ENCODE assay signal across 28 mouse cellular contexts in genomic region chr3:27611986-27612385, GRCm38 (mm10).
"Had no signal": no experiment of that assay in that cellular context is flagged by ENCODE, and none has a peak within 500 bp of the region (broad histone marks: within the 10 kb centered on the region; RNA-seq: fewer than 3 reads in every experiment).

No protein-coding gene starts in this region.

- H3K9me3 ChIP-seq: embryonic facial prominence, embryonic 10.5 days; embryonic facial prominence, embryonic 12.5 days; embryonic facial prominence, embryonic 13.5 days; embryonic facial prominence, embryonic 15.5 days; forebrain, embryonic 10.5 days; forebrain, embryonic 12.5 days; forebrain, embryonic 13.5 days; forebrain, embryonic 15.5 days had no signal

- H3K4me2 ChIP-seq: embryonic facial prominence, embryonic 12.5 days; embryonic facial prominence, embryonic 13.5 days; embryonic facial prominence, embryonic 15.5 days; forebrain, embryonic 12.5 days; forebrain, embryonic 13.5 days; forebrain, embryonic 15.5 days had no signal

- H3K9ac ChIP-seq: embryonic facial prominence, embryonic 12.5 days; embryonic facial prominence, embryonic 13.5 days; embryonic facial prominence, embryonic 15.5 days; forebrain, embryonic 12.5 days; forebrain, embryonic 13.5 days; forebrain, embryonic 15.5 days; forebrain, postnatal 0 days had no signal

- H3K36me3 ChIP-seq: embryonic facial prominence, embryonic 10.5 days; embryonic facial prominence, embryonic 12.5 days; embryonic facial prominence, embryonic 15.5 days; forebrain, embryonic 10.5 days; forebrain, embryonic 12.5 days; forebrain, embryonic 15.5 days had no signal

- ATAC-seq: forebrain, embryonic 13.5 days; forebrain, embryonic 14.5 days; forebrain, embryonic 15.5 days; forebrain, embryonic 16.5 days; forebrain, postnatal 0 days had no signal

- H3K4me3 ChIP-seq: embryonic facial prominence, embryonic 10.5 days; embryonic facial prominence, embryonic 12.5 days; embryonic facial prominence, embryonic 13.5 days; embryonic facial prominence, embryonic 15.5 days; erythroblast, embryonic 14.5 days; forebrain, embryonic 10.5 days; forebrain, embryonic 12.5 days; forebrain, embryonic 13.5 days; forebrain, embryonic 15.5 days; gastrocnemius, adult 2 months had no signal

- H3K27me3 ChIP-seq: embryonic facial prominence, embryonic 12.5 days; embryonic facial prominence, embryonic 13.5 days; embryonic facial prominence, embryonic 15.5 days; forebrain, embryonic 12.5 days; forebrain, embryonic 13.5 days; forebrain, embryonic 15.5 days had no signal

- DNase-seq: cerebellum, adult 18-20 months; cerebellum, adult 2 months; cerebellum, adult 8-10 months; cerebellum, adult 9-10 months; cerebellum, adult 9-11 months; cerebellum, postnatal 10 days; cerebellum, postnatal 14 days; cerebellum, postnatal 25 days; cerebellum, postnatal 36 days; embryo, embryonic 11 days; forebrain, postnatal 0 days; gastrocnemius, adult 2 months; gastrocnemius, postnatal 10 days; gastrocnemius, postnatal 14 days; gastrocnemius, postnatal 25 days; gastrocnemius, postnatal 36 days; heart, adult 11 months had no signal

- H3K27ac ChIP-seq: embryonic facial prominence, embryonic 10.5 days; embryonic facial prominence, embryonic 12.5 days; embryonic facial prominence, embryonic 13.5 days; embryonic facial prominence, embryonic 15.5 days; forebrain, embryonic 10.5 days; forebrain, embryonic 12.5 days; forebrain, embryonic 13.5 days; forebrain, embryonic 15.5 days; gastrocnemius, adult 2 months had no signal
